ENCODE assay signal across 8 mouse cellular contexts in the genomic region with DNA sequence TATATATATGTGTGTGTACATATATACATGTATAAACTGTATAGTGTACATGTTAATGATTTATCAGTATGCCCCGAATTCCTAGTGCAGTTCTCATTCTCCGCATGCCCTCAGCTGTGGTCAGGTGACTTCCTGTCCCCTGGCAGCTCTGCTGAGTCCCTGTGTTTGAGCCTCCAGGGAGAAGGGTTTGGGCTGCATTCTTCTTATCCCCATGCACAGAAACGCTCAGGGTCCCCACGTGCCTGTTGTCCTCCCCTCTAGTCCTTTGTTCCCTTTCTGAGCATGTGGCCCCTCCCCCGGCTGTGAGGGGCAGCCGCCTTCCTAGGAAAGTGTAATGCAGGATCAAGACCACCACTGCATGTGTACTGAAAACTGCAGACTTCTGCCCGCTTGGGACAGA. TPM values are rescaled to one million over a fixed set of nuclear protein-coding genes. Genes with fewer than 3 reads are reported as not detected.
DNase-seq lines count a peak whose midpoint lies in the region; ATAC-seq and TF ChIP-seq lines count a peak whose summit lies in the region.
"Had no signal": no experiment of that assay in that cellular context is flagged by ENCODE, and none has a peak within 500 bp of the region (broad histone marks: within the 10 kb centered on the region; RNA-seq: fewer than 3 reads in every experiment).

No protein-coding gene starts in this region.

- H3K27ac ChIP-seq in lung, embryonic 14.5 days (ENCODE audit: low read depth) = peak overlapping the region; percentile 66; the same call in 1 of the 2 replicates
- peak overlapping the region; percentile 44; the same call in 1 of the 2 replicates for H3K27ac ChIP-seq in forebrain, embryonic 14.5 days (ENCODE audit: low read depth, low read length)

- H3K4me2 ChIP-seq in lung, embryonic 14.5 days = no peak overlapping the region
- H3K4me2 ChIP-seq in forebrain, embryonic 14.5 days (ENCODE audit: low read length) = no peak overlapping the region

- peak; percentile 45 for DNase-seq in lung, embryonic 14.5 days
- no peak for DNase-seq in lung, postnatal 25 days (ENCODE audit: low spot score)
- DNase-seq in embryo, embryonic 9.5 days (ENCODE audit: extremely low spot score) = peak; percentile 59
- DNase-seq in forebrain, embryonic 14.5 days (ENCODE audit: low spot score) = peak; percentile 28
- no peak for DNase-seq in left cerebral cortex, adult 18-20 months (ENCODE audit: low spot score in 2 of 2)
- DNase-seq: left cerebral cortex, postnatal 4 days had no signal

- ATAC-seq in lung, embryonic 14.5 days (ENCODE audit: insufficient read depth) = 0 out of 2 replicates have a peak, but pooled peaks have one; percentile 25
- ATAC-seq in forebrain, embryonic 14.5 days = peak; percentile 19; the same call in 1 of the 2 replicates
- 0 out of 2 replicates have a peak, but pooled peaks have one; percentile 20 for ATAC-seq in megakaryocyte progenitor cell, adult 5-6 weeks (replicated peaks; ENCODE audit: poor library complexity)
- ATAC-seq in CD4-positive, CD25-positive, alpha-beta regulatory T cell, adult 4 months = no peak

- 0 out of 2 replicates have a peak, but pooled peaks cover 3% of the 10 kb centered on the region for H3K4me1 ChIP-seq in lung, embryonic 14.5 days (ENCODE audit: insufficient read depth)
- H3K4me1 ChIP-seq in forebrain, embryonic 14.5 days (ENCODE audit: control insufficient read depth, insufficient read depth, low read length) = peaks cover 4% of the 10 kb centered on the region; the same call in 1 of the 2 replicates

- no peaks in the 10 kb centered on the region for H3K27me3 ChIP-seq in lung, embryonic 14.5 days (ENCODE audit: insufficient read depth, low read length)
- H3K27me3 ChIP-seq in forebrain, embryonic 14.5 days (replicated peaks; ENCODE audit: control insufficient read depth, insufficient read depth, low read length) = no peaks in the 10 kb centered on the region

- TF ChIP-seq CTCF in lung, embryonic 14.5 days (IDR thresholded peaks at IDR 0.05; ENCODE audit: low read depth) = no peak

- H3K4me3 ChIP-seq in lung, embryonic 14.5 days (ENCODE audit: low read depth, low read length) = no peak overlapping the region
- H3K4me3 ChIP-seq in forebrain, embryonic 14.5 days (ENCODE audit: low read depth, low read length) = no peak overlapping the region

- H3K9me3 ChIP-seq in lung, embryonic 14.5 days (ENCODE audit: low read depth, low read length) = no peaks in the 10 kb centered on the region
- H3K9me3 ChIP-seq in forebrain, embryonic 14.5 days (replicated peaks; ENCODE audit: control insufficient read depth, low read length) = no peaks in the 10 kb centered on the region

- peak overlapping the region; percentile 13; the same call in 1 of the 2 replicates for H3K9ac ChIP-seq in lung, embryonic 14.5 days
- H3K9ac ChIP-seq in forebrain, embryonic 14.5 days (ENCODE audit: low read length) = 0 out of 2 replicates have a peak overlapping the region, but pooled peaks have one; percentile 32

- WGBS in lung, embryonic 14.5 days = 11% methylated on average over 7 of the region's 7 CpGs
- WGBS in forebrain, embryonic 14.5 days = 5% methylated on average over 7 of the region's 7 CpGs

- H3K36me3 ChIP-seq in lung, embryonic 14.5 days (ENCODE audit: insufficient read depth) = peaks cover 21% of the 10 kb centered on the region
- H3K36me3 ChIP-seq in forebrain, embryonic 14.5 days (ENCODE audit: control insufficient read depth, insufficient read depth, low read length) = peaks cover 25% of the 10 kb centered on the region

RNA-seq across cellular contexts. Expression of a gene that starts 3.8 kb away (rescaled TPM):
- 0.75 and 4.7 TPM in 2 replicates for polyA plus RNA-seq in lung, embryonic 14.5 days (2014; fragmentation: Nextera tagmentation; extraction: Ambion mirVana)
- polyA plus RNA-seq in forebrain, embryonic 14.5 days (2014; fragmentation: Nextera tagmentation; extraction: Ambion mirVana) = not detected in 2 replicates
- total RNA-seq in megakaryocyte progenitor cell, adult 5-6 weeks (2015) = not detected in 2 replicates
- not detected in 2 replicates for total RNA-seq in megakaryocyte progenitor cell, adult 5-6 weeks (2017)
- total RNA-seq in left cerebral cortex, adult 18-20 months (2021) = under 1 TPM; 0.26 to 0.49 TPM
- polyA plus RNA-seq in CD4-positive, CD25-positive, alpha-beta regulatory T cell, adult 4 months (2017; shearing (Covaris generic)) = not detected

RNA-seq across cellular contexts. Expression of a gene that starts 22.7 kb away (rescaled TPM):
- 76.5 and 79.7 TPM in 2 replicates for polyA plus RNA-seq in lung, embryonic 14.5 days (2014; fragmentation: Nextera tagmentation; extraction: Ambion mirVana)
- polyA plus RNA-seq in forebrain, embryonic 14.5 days (2014; fragmentation: Nextera tagmentation; extraction: Ambion mirVana) = 32.6 and 42.0 TPM in 2 replicates
- 7.7 and 10.3 TPM in 2 replicates for total RNA-seq in megakaryocyte progenitor cell, adult 5-6 weeks (2015)
- 10.2 and 14.1 TPM in 2 replicates for total RNA-seq in megakaryocyte progenitor cell, adult 5-6 weeks (2017)
- 10 to 100 TPM; 17.8 to 18.1 TPM for total RNA-seq in left cerebral cortex, adult 18-20 months (2021)
- polyA plus RNA-seq in CD4-positive, CD25-positive, alpha-beta regulatory T cell, adult 4 months (2017; shearing (Covaris generic)) = 1 to 10 TPM; 1.7 to 3.4 TPM

RNA-seq across cellular contexts. Expression of a gene that starts 54.5 kb away (rescaled TPM):
- polyA plus RNA-seq in lung, embryonic 14.5 days (2014; fragmentation: Nextera tagmentation; extraction: Ambion mirVana) = 8.3 and 9.4 TPM in 2 replicates
- 38.4 and 39.9 TPM in 2 replicates for polyA plus RNA-seq in forebrain, embryonic 14.5 days (2014; fragmentation: Nextera tagmentation; extraction: Ambion mirVana)
- 1.1 and 1.6 TPM in 2 replicates for total RNA-seq in megakaryocyte progenitor cell, adult 5-6 weeks (2015)
- total RNA-seq in megakaryocyte progenitor cell, adult 5-6 weeks (2017) = 0.20 and 0.42 TPM in 2 replicates
- 100 to 1,000 TPM; 148 to 155 TPM for total RNA-seq in left cerebral cortex, adult 18-20 months (2021)
- polyA plus RNA-seq in CD4-positive, CD25-positive, alpha-beta regulatory T cell, adult 4 months (2017; shearing (Covaris generic)) = 1 to 10 TPM in 1 of 2 experiments, under 1 TPM in 1; 0.61 to 2.1 TPM

Comparison
In these comparisons a context has a peak if more than half of its experiments do, and no peak if none do; other contexts are left out.
1. DNase-seq: peak in lung, embryonic 14.5 days (single experiment), embryo, embryonic 9.5 days (single experiment) and forebrain, embryonic 14.5 days (single experiment); none in lung, postnatal 25 days (single experiment) and left cerebral cortex, adult 18-20 months (0 of 2).